Comparison of ENCODE assay signal across 12 mouse cellular contexts in genomic region chr6:61978379-61978778, GRCm38 (mm10).
DNase-seq lines count a peak whose midpoint lies in the region; ATAC-seq and TF ChIP-seq lines count a peak whose summit lies in the region.
"Had no signal": no experiment of that assay in that cellular context is flagged by ENCODE, and none has a peak within 500 bp of the region (broad histone marks: within the 10 kb centered on the region; RNA-seq: fewer than 3 reads in every experiment).

No protein-coding gene starts in this region.

- WGBS in cerebellum, adult 2 months, result 50% methylated on average over 2 of the region's 2 CpGs
- 27% methylated on average over 2 of the region's 2 CpGs for WGBS in hindbrain, postnatal 0 days
- WGBS in hindbrain, embryonic 16.5 days, result 30% methylated on average over 2 of the region's 2 CpGs

- no peak for TF ChIP-seq POLR2A in cerebellum, adult 2 months (IDR thresholded peaks at IDR 0.05; ENCODE audit: borderline replicate concordance, insufficient read depth, low read length)

- H3K4me1 ChIP-seq in cerebellum, adult 2 months (ENCODE audit: control insufficient read depth, insufficient read depth, low read length), result 0 out of 2 replicates have a peak, but pooled peaks cover 2% of the 10 kb centered on the region
- H3K4me1 ChIP-seq in hindbrain, postnatal 0 days (ENCODE audit: insufficient read depth, low read length), result no peaks in the 10 kb centered on the region
- no peaks in the 10 kb centered on the region for H3K4me1 ChIP-seq in hindbrain, embryonic 16.5 days (ENCODE audit: control insufficient read depth, insufficient read depth, low read depth, low read length)
- H3K4me1 ChIP-seq: embryonic facial prominence, embryonic 10.5 days had no signal

- H3K9ac ChIP-seq in hindbrain, postnatal 0 days (replicated peaks; ENCODE audit: low read length), result no peak overlapping the region
- H3K9ac ChIP-seq in hindbrain, embryonic 16.5 days (ENCODE audit: low read depth, low read length), result no peak overlapping the region
- H3K9ac ChIP-seq: liver, embryonic 14.5 days had no signal

- H3K4me2 ChIP-seq in hindbrain, postnatal 0 days (ENCODE audit: low read depth, low read length), result no peak overlapping the region
- H3K4me2 ChIP-seq in hindbrain, embryonic 16.5 days (ENCODE audit: low read length), result no peak overlapping the region

- no peak for ATAC-seq in hindbrain, postnatal 0 days
- no peak for ATAC-seq in hindbrain, embryonic 16.5 days

- DNase-seq in cerebellum, adult 2 months, result no peak
- no peak for DNase-seq in cerebellum, adult 8-10 months
- peak; percentile 28 for DNase-seq in hindbrain, postnatal 0 days (ENCODE audit: low spot score)
- peak; percentile 27 for DNase-seq in 3T3-L1 (ENCODE audit: low read depth, low spot score)
- DNase-seq in ZHBTc4 (ENCODE audit: low read depth, low spot score), result peak; percentile 26
- no peak for DNase-seq in ovary, adult 18-20 months (ENCODE audit: low spot score)
- no peak for DNase-seq in adipocyte (ENCODE audit: low spot score)
- DNase-seq: heart, postnatal 36 days; kidney, adult 11 months had no signal

- no peak overlapping the region for H3K27ac ChIP-seq in cerebellum, adult 2 months (ENCODE audit: insufficient read depth, low read length)
- H3K27ac ChIP-seq in hindbrain, postnatal 0 days, result no peak overlapping the region
- H3K27ac ChIP-seq in hindbrain, embryonic 16.5 days (ENCODE audit: low read depth, low read length), result no peak overlapping the region
- H3K27ac ChIP-seq: embryonic facial prominence, embryonic 10.5 days; liver, embryonic 14.5 days had no signal

- TF ChIP-seq CTCF in cerebellum, adult 2 months (IDR thresholded peaks at IDR 0.05; ENCODE audit: borderline replicate concordance, insufficient read depth, low read depth, low read length), result peak; percentile 27; the same call in 1 of the 2 replicates
- peak; percentile 55 for TF ChIP-seq CTCF in hindbrain, postnatal 0 days (IDR thresholded peaks at IDR 0.05; ENCODE audit: low read depth)

- H3K4me3 ChIP-seq in cerebellum, adult 2 months (replicated peaks; ENCODE audit: insufficient read depth, low read depth, low read length), result no peak overlapping the region
- no peak overlapping the region for H3K4me3 ChIP-seq in hindbrain, postnatal 0 days (ENCODE audit: low read length)
- no peak overlapping the region for H3K4me3 ChIP-seq in hindbrain, embryonic 16.5 days (ENCODE audit: low read length)
- H3K4me3 ChIP-seq: embryonic facial prominence, embryonic 10.5 days had no signal

- H3K36me3 ChIP-seq in hindbrain, postnatal 0 days (ENCODE audit: insufficient read depth, low read length), result no peaks in the 10 kb centered on the region
- H3K36me3 ChIP-seq in hindbrain, embryonic 16.5 days (ENCODE audit: control insufficient read depth, insufficient read depth, low read length), result no peaks in the 10 kb centered on the region
- H3K36me3 ChIP-seq: embryonic facial prominence, embryonic 10.5 days had no signal

- H3K9me3 ChIP-seq in hindbrain, postnatal 0 days (ENCODE audit: low read length), result no peaks in the 10 kb centered on the region
- H3K9me3 ChIP-seq in hindbrain, embryonic 16.5 days (ENCODE audit: control insufficient read depth, low read length), result no peaks in the 10 kb centered on the region
- H3K9me3 ChIP-seq: embryonic facial prominence, embryonic 10.5 days had no signal

- no peaks in the 10 kb centered on the region for H3K27me3 ChIP-seq in cerebellum, adult 2 months (ENCODE audit: control insufficient read depth, insufficient read depth, low read length)
- no peaks in the 10 kb centered on the region for H3K27me3 ChIP-seq in hindbrain, postnatal 0 days (ENCODE audit: insufficient read depth, low read length)
- H3K27me3 ChIP-seq in hindbrain, embryonic 16.5 days (replicated peaks; ENCODE audit: control insufficient read depth, insufficient read depth, low read length), result no peaks in the 10 kb centered on the region

Comparison
In these comparisons a context has a peak if more than half of its experiments do, and no peak if none do; other contexts are left out.
1. DNase-seq: peak in hindbrain, postnatal 0 days (single experiment), 3T3-L1 (single experiment) and ZHBTc4 (single experiment); none in cerebellum, adult 2 months (0 of 2), cerebellum, adult 8-10 months (single experiment), ovary, adult 18-20 months (single experiment) and adipocyte (single experiment).